Mouse (Mus musculus): ENCODE results near the gene Iqcm. TPM values are rescaled to one million over a fixed set of nuclear protein-coding genes. Genes with fewer than 3 reads are reported as not detected.

The Iqcm gene
- polyA plus RNA-seq, 1 experiment, result 0.04 TPM

Other genes with a start within 250 kb of the Iqcm start
- 39.5 and 57.3 TPM in 2 replicates for gene Rasd2, start 234.8 kb upstream of the Iqcm start, polyA plus RNA-seq (2012; rRNA removed)
- 0.76 and 2.4 TPM in 2 replicates for gene Gm10358, start 42.1 kb upstream of the Iqcm start, polyA plus RNA-seq (2012; rRNA removed)

All from frontal cortex, adult 2 months (tissue).